Mouse (Mus musculus) limb, embryonic 14.5 days (tissue): Measurements from ENCODE around the gene Hoxd10. TPM values are rescaled to one million over a fixed set of nuclear protein-coding genes. Genes with fewer than 3 reads are reported as not detected.
A peak's percentile ranks its signal among the peaks of the same experiment; 100 is the strongest.

ENCODE experiments used
- ATAC-seq: fragments of 200-750 bp; cut with Nextera tagmentation; 2 replicates; pipeline ENCODE4 v1.8.0; 2017; ENCODE audit warnings: low read depth, moderate number of reproducible peaks, moderate TSS enrichment; ENCODE audit not compliant: low FRiP score
- DNase-seq: peaks from one replicate; pipeline ENCODE4 v3.0.0-alpha.2; 2015; ENCODE audit warnings: low spot score
- H3K27ac ChIP-seq: fragments of 300-500 bp; sonication (generic); replicated peaks from 2 replicates; pipeline ENCODE4 v1.5.1; 2014; ENCODE audit warnings: low read depth, mild to moderate bottlenecking, low read length, moderate library complexity, mixed read lengths
- H3K27me3 ChIP-seq: fragments of 300-500 bp; sonication (generic); 2 replicates; pipeline ENCODE4 v1.6.1; 2014; ENCODE audit warnings: low read length, mixed read lengths; ENCODE audit not compliant: control insufficient read depth, insufficient read depth
- H3K36me3 ChIP-seq: fragments of 300-500 bp; sonication (generic); 2 replicates; pipeline ENCODE4 v1.6.1; 2014; ENCODE audit warnings: mild to moderate bottlenecking, low read length, moderate library complexity, mixed read lengths; ENCODE audit not compliant: control insufficient read depth, insufficient read depth
- H3K4me1 ChIP-seq: fragments of 300-500 bp; sonication (generic); 2 replicates; pipeline ENCODE4 v1.6.1; 2014; ENCODE audit warnings: antibody characterized with exemption, low read length, mixed read lengths; ENCODE audit not compliant: control insufficient read depth, insufficient read depth
- H3K4me2 ChIP-seq: fragments of 300-500 bp; sonication (generic); replicated peaks from 2 replicates; pipeline ENCODE4 v1.6.1; 2014; ENCODE audit warnings: low read depth, mild to moderate bottlenecking, low read length, moderate library complexity; ENCODE audit not compliant: severe bottlenecking
- H3K4me3 ChIP-seq: fragments of 300-500 bp; sonication (generic); replicated peaks from 2 replicates; pipeline ENCODE4 v1.5.1; 2014; ENCODE audit warnings: low read length
- H3K9ac ChIP-seq: fragments of 300-500 bp; sonication (generic); 2 replicates; pipeline ENCODE4 v1.6.1; 2014; ENCODE audit warnings: mild to moderate bottlenecking, low read depth, low read length, moderate library complexity; ENCODE audit not compliant: severe bottlenecking
- H3K9me3 ChIP-seq: fragments of 300-500 bp; sonication (generic); 2 replicates; pipeline ENCODE4 v1.6.1; 2016; ENCODE audit warnings: low read length; ENCODE audit not compliant: control insufficient read depth
- POLR2A ChIP-seq: fragments of 200-500 bp; IDR thresholded peaks from 2 replicates; pipeline ENCODE4 v1.8.0; 2012; ENCODE audit warnings: inconsistent platforms, mild to moderate bottlenecking, moderate library complexity, borderline replicate concordance; ENCODE audit not compliant: insufficient read depth, insufficient read length; ENCODE audit errors: extremely low read depth
- WGBS: fragments of 180-500 bp; shearing (Covaris S2); extraction: QIAGEN DNeasy Blood & Tissue Kit; methylation state at CpG from one replicate; pipeline ENCODE4 v1.1.7; 2014; 5-methylcytosine and 5-hydroxymethylcytosine counted together
- polyA plus RNA-seq, 2 experiments: library from polyadenylated mRNA; depleted of rRNA in 1 of 2; stranded (reverse) in 1 of 2; unstranded in 1 of 2; fragments of >200 nt; fragmentation: Nextera tagmentation in 1 of 2; extraction: Ambion mirVana in 1 of 2; gene quantifications; 2 replicates each; pipeline versions ENCODE4 v1.2.1 to v1.2.3; 2012 to 2014

Hoxd10 gene
- polyA plus RNA-seq, 2 experiments = 18.3 to 39.4 TPM

- H3K27me3 ChIP-seq = peaks cover 30% of the 10 kb centered on the region
- peak; percentile 29 for DNase-seq
- peaks cover 3% of the 10 kb centered on the region; the same call in 1 of the 2 replicates for H3K36me3 ChIP-seq
- WGBS = 1% methylated on average over 30 of the region's 30 CpGs
- peak overlapping the region; percentile 96 for H3K27ac ChIP-seq
- H3K4me1 ChIP-seq = peaks cover 1% of the 10 kb centered on the region; the same call in 1 of the 2 replicates
- H3K4me2 ChIP-seq = peak overlapping the region; percentile 57
- peak; percentile 27; the same call in 1 of the 2 replicates for ATAC-seq
- TF ChIP-seq POLR2A = 0 out of 2 replicates have a peak, but pooled peaks have one; percentile 12
- H3K9ac ChIP-seq = peak overlapping the region; percentile 98
- H3K9me3 ChIP-seq = no peaks in the 10 kb centered on the region
- H3K4me3 ChIP-seq = peak overlapping the region; percentile 51
Measured at GRCm38 (mm10) chr2:74660421-74661375, 31.0 kb upstream of the Hoxd10 start.

- TF ChIP-seq POLR2A = 0 out of 2 replicates have a peak, but pooled peaks have one; percentile 9
- Histone ChIP-seq H3K27ac (peak overlapping the region; percentile 96), H3K9me3 (no peaks in the 10 kb centered on the region), H3K27me3 (peaks cover 30% of the 10 kb centered on the region), H3K36me3 (peaks cover 3% of the 10 kb centered on the region; the same call in 1 of the 2 replicates), H3K4me1 (no peaks in the 10 kb centered on the region; the same call in 1 of the 2 replicates), H3K4me2 (peak overlapping the region; percentile 57), H3K4me3 (peak overlapping the region; percentile 51), H3K9ac (peak overlapping the region; percentile 98)
- DNase-seq (peak; percentile 86), ATAC-seq (peak; percentile 31; the same call in 1 of the 2 replicates)
- 0% methylated on average over 14 of the region's 14 CpGs for WGBS
Measured at GRCm38 (mm10) chr2:74661685-74662084, 30.0 kb upstream of the Hoxd10 start.

- H3K27me3 ChIP-seq = peaks cover 35% of the 10 kb centered on the region
- H3K9ac ChIP-seq = peak overlapping the region; percentile 52
- no peak for TF ChIP-seq POLR2A
- ATAC-seq = no peak
- 3% methylated on average over 18 of the region's 18 CpGs for WGBS
- peak overlapping the region; percentile 23 for H3K4me3 ChIP-seq
- H3K27ac ChIP-seq = peak overlapping the region; percentile 79
- H3K9me3 ChIP-seq = no peaks in the 10 kb centered on the region
- peak; percentile 68 for DNase-seq
- H3K4me1 ChIP-seq = no peaks in the 10 kb centered on the region; the same call in 1 of the 2 replicates
- peak overlapping the region; percentile 96 for H3K4me2 ChIP-seq
- no peaks in the 10 kb centered on the region for H3K36me3 ChIP-seq
Measured at GRCm38 (mm10) chr2:74663291-74663925, 28.3 kb upstream of the Hoxd10 start.

GRCm38 (mm10) chr2:74666411-74666810 lies 25.3 kb upstream of the Hoxd10 start:
- 6% methylated on average over 7 of the region's 7 CpGs for WGBS
- peak overlapping the region; percentile 74 for H3K4me3 ChIP-seq
- DNase-seq = no peak

More at GRCm38 (mm10) chr2:74666411-74666810, 25.3 kb upstream of the Hoxd10 start:
- Histone ChIP-seq H3K9ac (peak overlapping the region; percentile 99), H3K4me2 (peak overlapping the region; percentile 96), H3K9me3 (no peaks in the 10 kb centered on the region), H3K36me3 (peaks cover 9% of the 10 kb centered on the region), H3K27ac (peak overlapping the region; percentile 96), H3K27me3 (peaks cover 33% of the 10 kb centered on the region; the same call in 1 of the 2 replicates), H3K4me1 (no peaks in the 10 kb centered on the region; the same call in 1 of the 2 replicates)
- TF ChIP-seq POLR2A = no peak
- ATAC-seq = no peak
